Mouse (Mus musculus) hindbrain, embryonic 15.5 days (tissue): ENCODE measurements at regions not wholly inside any gene's neighbourhood (a gene's known extent, or its start where the extent isn't known, plus 50 kb on each side); places are given as distances from the start of the nearest gene placed in this dataset.
"Not testable (repeated sequence)": the region's sequence is repeated elsewhere in the genome, so short reads cannot be mapped to it uniquely, and the experiment has no call there.

Source experiments
- ATAC-seq: fragments of 200-750 bp; cut with Nextera tagmentation; 2 replicates; pipeline ENCODE4 v1.8.0; 2017; ENCODE audit warnings: low read depth, moderate number of reproducible peaks, moderate TSS enrichment; ENCODE audit not compliant: low FRiP score
- H3K27ac ChIP-seq: fragments of 300-500 bp; sonication (generic); replicated peaks from 2 replicates; pipeline ENCODE4 v1.5.1; 2015; ENCODE audit warnings: mild to moderate bottlenecking, inconsistent platforms
- H3K27me3 ChIP-seq: fragments of 300-500 bp; sonication (generic); 2 replicates; pipeline ENCODE4 v1.6.1; 2015; ENCODE audit warnings: control low read depth, inconsistent platforms
- H3K36me3 ChIP-seq: fragments of 300-500 bp; sonication (generic); 2 replicates; pipeline ENCODE4 v1.6.1; 2015; ENCODE audit warnings: control low read depth, inconsistent platforms
- H3K4me1 ChIP-seq: fragments of 300-500 bp; sonication (generic); replicated peaks from 2 replicates; pipeline ENCODE4 v1.6.1; 2015; ENCODE audit warnings: control low read depth, inconsistent platforms
- H3K4me2 ChIP-seq: fragments of 300-500 bp; sonication (generic); 2 replicates; pipeline ENCODE4 v1.6.1; 2015; ENCODE audit warnings: moderate library complexity, mild to moderate bottlenecking, inconsistent platforms
- H3K4me3 ChIP-seq: fragments of 300-500 bp; sonication (generic); 2 replicates; pipeline ENCODE4 v1.5.1; 2015; ENCODE audit warnings: mild to moderate bottlenecking, inconsistent platforms
- H3K9ac ChIP-seq: fragments of 300-500 bp; sonication (generic); 2 replicates; pipeline ENCODE4 v1.6.1; 2015; ENCODE audit warnings: inconsistent platforms
- H3K9me3 ChIP-seq: fragments of 300-500 bp; sonication (generic); 2 replicates; pipeline ENCODE4 v1.6.1; 2016; ENCODE audit warnings: control low read depth, inconsistent platforms
- WGBS: fragments of 180-500 bp; shearing (Covaris S2); methylation state at CpG from one replicate; pipeline ENCODE4 v1.1.7; 2015; 5-methylcytosine and 5-hydroxymethylcytosine counted together

DNA sequence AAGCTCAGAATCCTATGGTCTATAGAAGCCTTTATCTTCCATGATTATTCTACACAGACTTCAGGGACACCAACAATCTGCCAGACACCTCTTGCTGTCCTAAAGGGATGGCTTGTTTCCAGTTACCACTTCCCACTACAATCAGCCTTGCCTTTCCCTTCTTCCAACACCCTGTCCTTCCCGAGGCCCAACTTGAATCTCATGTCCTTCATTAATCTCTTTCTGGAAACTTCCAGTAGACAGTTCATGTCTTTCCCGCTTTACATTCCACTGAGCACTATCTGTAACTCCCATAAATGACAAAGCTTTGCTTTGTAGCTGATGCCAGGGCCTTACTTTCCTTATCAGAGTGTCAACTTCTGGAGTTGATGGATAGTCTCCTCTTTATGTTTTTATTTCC, 138.5 kb downstream of the Rdh14 start:
- 90% methylated on average over 2 of the region's 2 CpGs for WGBS

DNA sequence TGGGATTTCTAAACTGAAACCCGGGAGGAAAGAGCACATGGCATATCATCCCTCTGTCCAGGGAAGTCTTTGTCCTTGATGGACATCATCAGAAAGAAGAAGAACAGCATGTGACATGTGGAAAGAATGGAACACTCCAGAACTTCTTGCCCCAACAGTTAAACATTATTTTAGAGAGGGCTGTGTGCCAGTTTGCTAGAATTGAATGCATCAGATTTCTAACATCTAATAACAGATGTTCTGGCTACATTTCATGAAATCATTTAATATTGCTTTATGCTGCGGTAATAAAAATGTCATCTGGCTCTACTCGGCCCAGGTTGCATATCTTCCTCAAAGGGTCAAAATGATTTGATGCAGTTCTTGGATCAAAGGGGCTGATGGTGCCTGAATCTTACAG, 140.4 kb downstream of the Rdh14 start:
- no peaks in the 10 kb centered on the region for H3K27me3 ChIP-seq
- H3K36me3 ChIP-seq: no peaks in the 10 kb centered on the region
- no peak overlapping the region for H3K27ac ChIP-seq
- H3K9me3 ChIP-seq: no peaks in the 10 kb centered on the region
- H3K4me1 ChIP-seq: no peaks in the 10 kb centered on the region
- no peak overlapping the region for H3K9ac ChIP-seq
- H3K4me3 ChIP-seq: no peak overlapping the region
- no peak for ATAC-seq
- no peak overlapping the region for H3K4me2 ChIP-seq
- 91% methylated on average over 3 of the region's 3 CpGs for WGBS

More for the DNA sequence above, 138.5 kb downstream of the Rdh14 start:
- Histone ChIP-seq H3K27me3 (no peaks in the 10 kb centered on the region), H3K27ac (no peak overlapping the region), H3K4me2 (no peak overlapping the region), H3K4me3 (no peak overlapping the region), H3K9ac (no peak overlapping the region), H3K4me1 (no peaks in the 10 kb centered on the region), H3K9me3 (no peaks in the 10 kb centered on the region), H3K36me3 (no peaks in the 10 kb centered on the region)
- no peak for ATAC-seq

DNA sequence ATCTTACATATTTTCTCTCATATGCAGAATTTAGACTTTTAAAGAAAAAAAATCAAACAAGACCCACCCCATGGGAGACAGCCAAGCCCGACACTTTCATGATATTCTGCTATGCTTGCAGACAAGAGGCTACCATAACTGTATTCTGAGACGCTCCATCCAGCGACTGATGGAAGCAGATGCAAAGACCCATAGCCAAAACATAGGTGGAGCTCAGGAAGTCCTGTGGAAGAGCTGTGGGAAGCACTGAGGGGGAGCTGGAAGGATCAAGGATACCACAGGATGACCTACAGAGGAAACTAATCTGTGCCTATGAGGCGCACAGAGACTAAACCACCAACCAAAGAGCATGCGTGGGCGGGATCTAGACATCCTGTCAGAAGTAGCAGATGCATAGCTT, 143.4 kb downstream of the Rdh14 start:
- Histone ChIP-seq H3K27ac (no peak overlapping the region), H3K36me3 (no peaks in the 10 kb centered on the region), H3K9ac (no peak overlapping the region), H3K4me1 (no peaks in the 10 kb centered on the region), H3K4me3 (no peak overlapping the region), H3K27me3 (no peaks in the 10 kb centered on the region), H3K9me3 (no peaks in the 10 kb centered on the region), H3K4me2 (no peak overlapping the region)
- WGBS: 94% methylated on average over 6 of the region's 6 CpGs
- ATAC-seq: no peak

DNA sequence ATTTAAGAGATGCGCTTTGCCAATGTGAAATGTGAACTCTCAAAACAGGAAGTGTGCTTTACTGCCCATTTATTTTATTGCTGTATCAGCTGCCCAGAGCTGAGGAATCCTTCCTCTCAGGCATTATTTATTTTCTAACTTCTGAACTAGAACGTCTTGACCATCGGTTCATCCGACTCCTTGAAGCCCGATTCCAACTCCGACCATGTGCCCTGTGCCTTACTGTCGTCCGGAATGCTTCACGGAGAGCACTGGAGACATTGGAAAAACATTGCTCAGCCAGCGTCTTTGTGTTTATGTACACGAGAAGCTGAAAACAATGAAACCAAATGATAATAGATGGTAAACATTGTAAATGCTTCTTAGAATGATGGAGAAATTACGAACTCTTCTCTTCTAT, 145.7 kb downstream of the Rdh14 start:
- ATAC-seq: no peak
- no peaks in the 10 kb centered on the region for H3K9me3 ChIP-seq
- no peaks in the 10 kb centered on the region for H3K27me3 ChIP-seq

DNA sequence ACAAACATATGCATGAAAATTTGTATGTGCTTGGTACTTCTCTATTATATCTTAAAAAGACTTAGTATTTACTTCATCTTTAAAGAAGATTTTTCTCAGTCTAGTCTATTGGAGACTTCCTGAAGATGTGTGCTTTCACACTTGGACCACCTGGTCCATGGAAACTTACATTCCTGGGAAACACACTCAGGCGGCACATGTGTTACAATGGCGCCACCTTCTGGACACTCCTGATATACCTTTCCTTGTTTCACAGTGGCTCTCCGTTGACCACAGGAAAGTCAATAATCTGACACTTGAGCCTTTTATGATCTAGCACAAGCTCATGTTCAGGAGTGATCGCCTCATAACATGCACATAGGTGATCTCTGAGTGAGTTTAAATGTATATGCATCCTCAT, 146.5 kb downstream of the Rdh14 start:
- Histone ChIP-seq H3K9ac (no peak overlapping the region), H3K36me3 (no peaks in the 10 kb centered on the region), H3K27me3 (no peaks in the 10 kb centered on the region), H3K4me2 (no peak overlapping the region), H3K4me1 (no peaks in the 10 kb centered on the region), H3K9me3 (no peaks in the 10 kb centered on the region), H3K4me3 (no peak overlapping the region), H3K27ac (no peak overlapping the region)
- WGBS: 3% methylated on average over 4 of the region's 4 CpGs
- ATAC-seq: peak; percentile 65; the same call in 1 of the 2 replicates

More for the DNA sequence above, 145.7 kb downstream of the Rdh14 start:
- no peaks in the 10 kb centered on the region for H3K4me1 ChIP-seq
- H3K4me2 ChIP-seq: no peak overlapping the region
- no peak overlapping the region for H3K9ac ChIP-seq
- 84% methylated on average over 12 of the region's 12 CpGs for WGBS
- H3K27ac ChIP-seq: no peak overlapping the region
- no peak overlapping the region for H3K4me3 ChIP-seq
- no peaks in the 10 kb centered on the region for H3K36me3 ChIP-seq

DNA sequence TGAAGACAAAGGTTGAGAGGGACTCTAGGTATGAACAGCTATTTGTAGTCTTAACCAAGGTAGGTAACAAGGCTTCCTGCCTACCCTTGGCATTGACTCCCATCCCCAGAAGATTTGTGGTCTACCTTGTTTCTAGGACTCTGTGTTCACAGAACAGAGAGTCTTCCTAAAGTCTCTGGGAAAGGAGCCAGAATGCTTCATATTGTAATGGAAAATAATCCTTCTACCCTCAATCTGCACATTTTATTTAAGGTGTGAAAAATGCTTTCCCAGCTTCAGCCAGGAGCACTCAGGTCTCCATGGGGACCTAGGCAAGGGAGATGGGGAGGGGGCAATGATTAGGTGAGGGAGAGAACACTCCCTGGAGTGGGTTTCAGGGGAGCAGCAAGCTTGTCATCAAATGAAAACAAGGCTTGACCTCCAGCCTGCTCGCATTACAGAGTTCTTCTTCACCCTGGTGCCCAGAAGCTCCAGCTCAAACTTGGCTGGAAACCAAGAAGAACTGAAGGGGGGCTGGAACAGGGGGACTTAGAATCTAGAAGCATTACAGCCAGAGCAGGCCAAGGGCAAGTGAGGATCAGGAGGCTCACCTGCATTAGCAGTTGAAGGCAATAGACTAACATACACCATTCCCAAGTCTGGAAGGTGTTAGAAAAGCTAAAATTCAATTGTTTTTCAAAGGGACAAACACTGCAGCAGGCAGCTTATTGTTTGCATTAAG, 159.1 kb downstream of the Rdh14 start:
- no peak overlapping the region for H3K27ac ChIP-seq

DNA sequence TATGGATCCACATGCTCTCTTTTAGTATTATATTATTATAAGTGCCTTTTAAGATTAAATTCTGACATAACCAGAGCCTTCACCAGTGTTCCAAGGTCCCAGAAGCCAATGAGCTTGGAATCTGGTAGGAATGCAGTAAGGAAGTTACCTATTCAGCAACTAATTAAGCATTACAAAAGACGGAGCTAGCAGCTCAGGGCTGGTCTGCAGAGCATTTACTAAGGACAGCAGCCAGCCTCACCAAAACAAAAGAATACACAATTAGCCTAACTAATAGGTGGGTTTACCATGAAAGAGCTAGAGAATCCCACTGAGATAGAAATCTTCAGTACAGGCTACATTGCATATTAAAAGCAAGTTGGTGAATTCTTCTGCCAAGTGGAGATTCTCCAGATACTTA, 164.1 kb downstream of the Rdh14 start:
- not testable (repeated sequence) for H3K27ac ChIP-seq, H3K4me1 ChIP-seq, H3K9ac ChIP-seq, H3K4me3 ChIP-seq, H3K36me3 ChIP-seq, H3K4me2 ChIP-seq, H3K27me3 ChIP-seq, ATAC-seq, H3K9me3 ChIP-seq
- WGBS: 77% methylated on average over 1 of the region's 1 CpGs

More for the DNA sequence above, 159.1 kb downstream of the Rdh14 start:
- Histone ChIP-seq H3K4me3 (no peak overlapping the region), H3K27me3 (no peaks in the 10 kb centered on the region), H3K9ac (no peak overlapping the region), H3K4me2 (no peak overlapping the region), H3K36me3 (no peaks in the 10 kb centered on the region), H3K4me1 (no peaks in the 10 kb centered on the region), H3K9me3 (no peaks in the 10 kb centered on the region)
- ATAC-seq: no peak
- 62% methylated on average over 1 of the region's 1 CpGs for WGBS

DNA sequence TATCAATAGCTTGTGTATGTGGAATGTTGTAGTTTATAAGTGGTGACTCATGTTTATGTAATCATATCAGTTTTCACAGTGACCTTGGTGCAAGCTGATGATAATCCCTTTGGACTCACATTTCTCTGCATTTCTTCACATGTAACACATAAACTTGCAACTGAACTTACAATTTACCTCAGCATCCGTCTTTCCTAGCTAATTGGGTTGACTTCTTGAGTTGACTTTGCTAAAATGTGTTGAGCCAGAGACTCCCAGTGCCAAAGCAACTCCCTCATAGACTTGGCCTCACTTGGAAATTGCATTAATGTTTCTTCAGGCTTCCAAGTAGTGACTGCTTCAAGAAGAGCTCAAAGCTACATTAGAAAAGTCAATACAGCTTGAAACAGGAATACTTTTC, 172.4 kb downstream of the Rdh14 start:
- H3K27me3 ChIP-seq: no peaks in the 10 kb centered on the region
- H3K36me3 ChIP-seq: no peaks in the 10 kb centered on the region
- ATAC-seq: no peak
- no peak overlapping the region for H3K27ac ChIP-seq
- H3K4me2 ChIP-seq: no peak overlapping the region
- H3K9ac ChIP-seq: no peak overlapping the region
- H3K4me1 ChIP-seq: no peaks in the 10 kb centered on the region
- no peak overlapping the region for H3K4me3 ChIP-seq
- WGBS: 68% methylated on average over 1 of the region's 1 CpGs
- no peaks in the 10 kb centered on the region for H3K9me3 ChIP-seq

DNA sequence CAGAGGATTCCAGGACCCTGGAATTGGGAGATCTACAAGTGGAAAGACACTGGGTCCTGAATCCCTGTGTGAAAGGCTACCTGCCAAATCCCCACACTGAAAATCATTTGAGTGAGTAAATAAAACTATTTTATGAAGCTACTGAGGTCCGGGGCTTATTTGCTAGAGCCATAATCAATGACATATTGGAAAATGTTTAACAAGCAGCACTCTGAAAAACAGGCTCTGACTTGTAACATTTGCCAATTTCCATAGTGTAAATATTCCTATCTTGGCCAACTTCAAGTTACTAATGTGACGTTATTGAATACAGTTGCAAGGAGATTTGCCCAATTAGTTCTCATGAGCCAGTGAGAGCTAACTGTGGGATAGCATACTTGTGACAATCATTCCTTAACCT, 177.3 kb downstream of the Rdh14 start:
- Histone ChIP-seq H3K9me3 (no peaks in the 10 kb centered on the region), H3K4me2 (no peak overlapping the region), H3K9ac (no peak overlapping the region), H3K27ac (no peak overlapping the region), H3K27me3 (no peaks in the 10 kb centered on the region), H3K4me3 (no peak overlapping the region), H3K4me1 (no peaks in the 10 kb centered on the region), H3K36me3 (no peaks in the 10 kb centered on the region)
- no peak for ATAC-seq
- WGBS: 85% methylated on average over 2 of the region's 2 CpGs

DNA sequence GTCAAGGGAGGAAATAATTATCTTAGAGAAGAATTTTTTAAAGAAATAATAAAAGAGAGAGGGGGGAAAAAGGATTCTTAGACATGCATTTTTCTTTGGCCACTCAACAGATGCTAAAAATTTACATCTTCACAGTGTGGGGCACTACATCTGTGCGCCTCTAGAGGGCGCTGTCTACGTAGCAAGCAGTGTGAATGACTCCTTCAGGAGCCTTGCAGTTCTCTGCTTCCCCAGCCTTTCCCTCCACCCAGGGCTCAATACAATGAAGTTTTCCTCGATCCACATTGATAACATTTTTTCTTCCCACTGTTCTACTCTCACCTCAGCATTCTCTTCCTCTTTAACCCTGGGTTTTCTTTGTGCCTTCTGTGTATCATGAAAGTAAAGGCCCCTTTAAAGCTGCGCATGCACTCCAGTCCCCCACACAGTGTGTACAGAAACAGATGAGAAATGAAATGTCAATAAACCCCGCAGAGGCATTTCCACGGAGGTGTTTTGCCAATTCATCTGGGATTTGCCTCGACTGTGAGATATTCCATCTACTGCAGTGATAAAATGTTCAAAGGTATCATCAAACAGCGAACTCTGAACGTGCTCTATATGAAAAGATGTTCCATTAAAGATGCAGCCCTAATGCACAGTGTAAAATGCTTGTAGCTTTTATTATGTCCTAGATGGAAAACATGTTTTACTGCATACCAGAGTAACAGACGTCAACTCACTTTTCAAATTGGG, 181.2 kb downstream of the Rdh14 start:
- Histone ChIP-seq H3K4me3 (no peak overlapping the region), H3K36me3 (no peaks in the 10 kb centered on the region), H3K4me2 (no peak overlapping the region), H3K27ac (no peak overlapping the region), H3K9ac (no peak overlapping the region), H3K27me3 (no peaks in the 10 kb centered on the region), H3K4me1 (no peaks in the 10 kb centered on the region), H3K9me3 (no peaks in the 10 kb centered on the region)
- no peak for ATAC-seq
- 57% methylated on average over 11 of the region's 11 CpGs for WGBS

DNA sequence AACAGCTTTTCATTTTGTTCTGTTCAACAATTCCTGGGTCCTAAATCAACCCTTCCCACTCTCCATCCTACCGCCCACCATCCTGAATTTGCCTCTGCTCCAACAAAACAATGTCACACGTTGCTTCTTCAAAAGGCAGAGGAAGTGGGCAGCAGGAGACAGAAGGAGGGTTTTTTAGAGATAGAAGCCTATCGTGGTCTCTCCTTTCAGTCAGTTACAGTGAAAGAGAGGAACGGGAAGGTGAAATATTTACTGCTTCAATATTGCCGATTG, 181.7 kb downstream of the Rdh14 start:
- WGBS: 68% methylated on average over 5 of the region's 5 CpGs
- no peak overlapping the region for H3K27ac ChIP-seq
- ATAC-seq: no peak
- H3K4me2 ChIP-seq: no peak overlapping the region
- no peaks in the 10 kb centered on the region for H3K27me3 ChIP-seq
- H3K4me1 ChIP-seq: no peaks in the 10 kb centered on the region
- no peak overlapping the region for H3K4me3 ChIP-seq
- no peaks in the 10 kb centered on the region for H3K9me3 ChIP-seq
- no peaks in the 10 kb centered on the region for H3K36me3 ChIP-seq
- no peak overlapping the region for H3K9ac ChIP-seq

DNA sequence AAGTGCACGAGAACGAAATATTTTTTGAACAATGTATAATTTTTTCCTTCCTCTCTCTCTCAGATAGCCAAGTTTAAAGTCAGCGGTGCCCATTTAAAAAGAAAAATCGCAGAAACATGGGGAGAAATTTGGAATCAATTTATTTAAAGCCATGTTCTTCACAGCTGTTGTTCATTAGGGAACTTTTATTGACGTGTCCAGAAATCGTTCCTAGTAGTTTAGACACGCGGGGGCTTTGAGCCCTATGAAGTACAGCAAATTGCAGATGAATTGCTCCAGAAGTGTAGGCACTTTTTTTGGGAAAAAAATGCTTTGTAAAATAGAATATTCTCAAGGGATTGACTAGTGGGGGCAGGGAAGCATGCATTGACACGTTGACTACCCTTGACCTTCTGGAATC, 182.8 kb downstream of the Rdh14 start:
- no peaks in the 10 kb centered on the region for H3K4me1 ChIP-seq
- no peak overlapping the region for H3K27ac ChIP-seq
- no peak overlapping the region for H3K4me3 ChIP-seq
- H3K9ac ChIP-seq: no peak overlapping the region
- H3K36me3 ChIP-seq: no peaks in the 10 kb centered on the region
- WGBS: 89% methylated on average over 9 of the region's 9 CpGs
- H3K9me3 ChIP-seq: no peaks in the 10 kb centered on the region
- no peaks in the 10 kb centered on the region for H3K27me3 ChIP-seq
- no peak overlapping the region for H3K4me2 ChIP-seq
- ATAC-seq: no peak
